Mouse (Mus musculus): ENCODE results near the gene Ppm1b.

The Ppm1b gene

DNA sequence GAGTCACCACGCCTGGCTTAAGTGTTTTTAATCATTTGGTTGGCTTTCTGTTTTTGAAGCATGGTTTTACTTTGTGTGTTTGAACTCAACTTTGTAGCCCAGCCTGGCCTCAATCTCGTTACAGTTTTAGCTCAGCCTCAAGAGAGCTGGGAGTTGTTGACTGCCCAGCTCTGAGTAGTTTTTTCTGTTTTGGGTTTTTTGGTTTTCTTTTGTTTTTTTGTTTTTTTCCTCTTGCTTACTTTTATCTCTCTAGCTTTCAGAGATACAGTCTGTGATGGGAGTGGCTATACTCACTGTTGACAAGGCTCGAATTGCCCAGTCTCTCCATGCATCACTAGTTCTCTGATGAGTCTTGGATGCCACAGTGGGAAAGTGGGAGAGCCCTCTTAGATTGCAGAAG lies 63.8 kb downstream of the Ppm1b start:
- in situ Hi-C loops (cut with MboI, MseI) = no loop called here

DNA sequence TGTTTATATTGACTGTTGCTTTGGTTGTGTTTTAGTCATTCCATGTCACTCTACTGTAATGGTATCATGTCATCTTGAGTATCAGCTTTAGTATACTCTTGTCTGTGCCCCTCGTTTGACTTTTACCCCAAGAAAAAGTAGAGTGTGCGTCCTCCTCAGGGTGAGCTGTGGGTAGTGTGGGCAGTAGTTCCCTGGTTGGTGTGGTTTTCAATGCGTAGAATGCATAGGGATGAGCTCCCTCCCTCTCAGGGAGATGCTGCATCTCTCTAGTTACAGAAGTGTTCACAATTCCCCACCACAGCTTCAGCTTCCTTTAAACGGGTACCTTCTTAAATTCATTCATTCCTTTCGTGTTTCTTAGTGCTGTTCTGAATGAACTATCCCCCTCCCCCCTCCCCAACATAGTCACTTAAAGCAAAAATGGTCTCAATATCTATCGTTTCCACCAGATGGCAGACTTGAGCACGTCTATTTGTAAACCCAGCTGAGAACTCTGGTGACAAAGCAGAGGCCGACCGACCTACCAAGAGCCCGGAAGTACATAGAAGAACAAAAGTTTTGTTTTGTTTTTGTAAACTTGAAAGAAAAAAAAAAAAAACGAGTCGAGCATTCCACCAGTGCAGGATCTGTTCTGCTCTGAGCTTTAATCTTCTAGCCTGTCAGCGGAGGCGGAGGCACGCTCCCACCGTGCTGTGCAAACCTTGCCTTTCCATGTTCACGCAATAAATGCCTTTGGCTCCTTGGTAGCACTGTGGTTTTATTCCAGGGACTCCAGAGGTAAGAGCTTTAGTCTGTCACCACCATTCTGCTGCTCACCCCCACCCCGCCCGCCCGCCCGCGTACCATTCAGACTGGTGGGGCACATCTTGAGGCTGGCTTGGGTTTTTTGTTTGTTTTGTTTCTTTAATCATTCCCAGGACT lies 67.0 kb downstream of the Ppm1b start:
- in situ Hi-C loops (cut with MboI, MseI) = no loop called here

DNA sequence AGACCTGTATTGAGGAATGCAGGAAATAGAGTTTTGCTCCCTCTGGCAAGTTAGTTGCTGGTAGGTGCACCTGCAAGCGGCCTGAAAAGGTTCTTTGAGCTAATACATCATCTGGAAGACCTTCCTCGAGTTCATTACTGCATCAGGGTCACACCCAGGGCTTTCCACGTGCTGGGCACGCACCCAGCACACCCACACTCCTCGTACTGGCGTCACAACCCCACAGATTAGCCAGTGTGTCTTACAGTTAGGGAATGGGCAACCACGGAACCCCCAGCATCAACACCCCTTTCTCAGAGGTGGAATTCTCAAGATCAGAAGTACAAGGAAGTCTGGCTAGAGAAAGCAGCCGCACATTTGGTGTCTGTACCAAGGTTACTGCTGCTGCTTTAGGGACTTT lies 67.7 kb downstream of the Ppm1b start:
- in situ Hi-C loops (cut with MboI, MseI) = no loop called here

DNA sequence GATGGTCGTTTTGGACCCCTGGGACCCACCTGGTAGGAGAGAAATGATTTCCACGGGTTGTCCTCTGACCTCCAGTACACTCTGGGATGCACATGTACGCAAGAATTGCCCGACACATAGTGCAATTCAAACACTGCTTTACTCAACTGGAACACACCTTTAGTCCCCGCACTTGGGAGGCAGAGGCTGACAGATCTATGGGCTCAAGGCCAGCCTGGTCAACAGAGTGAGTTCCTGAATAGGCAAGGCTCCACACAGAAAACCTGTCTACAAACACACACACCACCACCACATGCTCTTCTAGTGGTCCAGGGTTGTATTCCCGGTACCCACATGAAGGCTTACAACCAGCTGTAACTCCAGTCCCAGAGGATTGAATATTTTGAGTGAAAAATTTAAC lies 68.6 kb downstream of the Ppm1b start:
- in situ Hi-C loops (cut with MboI, MseI) = no loop called here

DNA sequence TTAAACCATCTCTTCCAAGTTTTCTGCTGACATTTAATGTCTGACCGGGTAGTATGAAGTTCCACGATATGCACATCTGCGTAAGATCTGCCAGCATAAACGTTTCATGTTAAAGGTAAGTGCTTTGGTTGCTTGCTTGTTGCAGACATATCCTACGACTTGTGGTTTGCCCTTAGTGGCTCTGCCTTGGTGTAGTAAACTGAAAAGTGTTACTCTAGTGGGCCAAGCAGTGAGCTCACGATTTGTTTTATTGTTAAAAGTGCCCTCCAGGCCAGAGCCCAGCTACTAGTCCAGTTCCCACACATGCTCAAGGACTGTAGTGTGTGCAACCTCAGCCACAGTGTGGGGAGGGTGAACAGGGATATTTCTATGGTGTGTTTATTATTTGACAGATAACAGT lies 69.9 kb downstream of the Ppm1b start:
- in situ Hi-C loops (cut with MboI, MseI) = no loop called here

DNA sequence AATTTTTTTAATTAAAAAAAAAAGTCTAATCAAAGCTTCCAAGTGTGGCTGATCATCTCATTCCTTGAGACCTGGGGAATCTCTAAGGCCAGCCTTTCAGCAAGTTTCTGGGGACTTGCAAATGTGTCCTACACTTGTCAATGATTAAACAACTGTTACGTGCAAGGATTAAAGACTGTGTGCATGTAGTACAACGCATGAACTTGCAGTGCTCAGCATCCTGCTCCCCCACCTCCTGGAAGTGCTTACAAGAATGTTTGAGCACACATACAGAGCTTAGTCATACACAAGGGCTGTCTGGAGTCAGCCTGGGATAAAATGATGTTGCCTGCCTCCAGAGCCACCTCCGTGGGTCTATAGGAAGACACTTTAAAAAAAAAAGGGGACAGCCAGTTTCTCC lies 70.7 kb downstream of the Ppm1b start:
- in situ Hi-C loops (cut with MboI, MseI) = no loop called here

DNA sequence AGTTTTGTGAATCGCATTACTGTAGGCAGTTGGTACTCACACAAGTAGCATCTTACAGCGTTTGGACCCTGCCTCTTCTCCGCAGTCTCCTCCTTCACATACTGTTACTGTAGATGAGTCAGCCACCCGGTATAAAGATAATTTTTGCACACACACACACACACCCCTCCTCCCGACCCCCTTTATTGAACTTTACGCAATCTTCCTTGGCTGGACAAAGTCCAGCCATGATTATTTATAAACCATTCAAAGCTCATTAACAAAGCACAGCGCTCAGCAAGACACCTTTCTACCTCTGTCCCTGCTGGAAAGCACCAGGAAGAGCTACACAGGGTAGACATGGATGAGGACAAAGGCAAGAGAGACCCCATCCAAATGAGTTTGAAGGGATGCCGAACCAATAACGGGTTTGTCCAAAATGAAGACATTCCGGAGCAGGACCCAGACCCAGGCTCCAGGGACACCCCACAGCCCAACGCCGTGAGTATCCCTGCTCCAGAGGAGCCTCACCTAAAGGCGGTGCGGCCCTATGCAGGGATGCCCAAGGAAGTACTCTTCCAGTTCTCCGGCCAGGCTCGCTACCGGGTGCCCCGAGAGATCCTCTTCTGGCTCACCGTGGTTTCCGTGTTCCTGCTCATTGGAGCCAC lies 71.7 kb downstream of the Ppm1b start, which contains the start of gene Slc3a1:
Gene Slc3a1 (plus strand): TSS at position 284 of the 647 bp plus-strand sequence.
- in situ Hi-C loops (cut with MboI, MseI) = no loop called here

DNA sequence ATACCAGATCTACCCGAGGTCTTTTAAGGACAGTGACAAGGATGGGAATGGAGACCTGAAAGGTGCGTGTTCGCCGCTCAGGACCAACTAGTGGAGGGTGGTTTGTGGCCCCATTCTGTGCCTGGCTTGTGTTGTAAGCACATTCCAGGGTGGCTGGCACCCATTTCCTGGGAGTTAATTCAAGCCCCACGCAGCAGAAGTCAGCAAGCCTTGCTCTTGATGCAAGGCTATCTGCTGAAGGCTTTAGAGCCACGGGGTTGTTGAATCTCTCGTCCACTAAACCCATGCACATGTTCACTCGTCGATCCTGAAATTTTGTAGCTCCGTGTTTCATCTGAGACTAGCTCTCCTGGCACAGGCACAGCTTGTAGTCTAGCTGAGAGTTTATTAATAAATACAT lies 72.3 kb downstream of the Ppm1b start:
- in situ Hi-C loops (cut with MboI, MseI) = no loop called here

DNA sequence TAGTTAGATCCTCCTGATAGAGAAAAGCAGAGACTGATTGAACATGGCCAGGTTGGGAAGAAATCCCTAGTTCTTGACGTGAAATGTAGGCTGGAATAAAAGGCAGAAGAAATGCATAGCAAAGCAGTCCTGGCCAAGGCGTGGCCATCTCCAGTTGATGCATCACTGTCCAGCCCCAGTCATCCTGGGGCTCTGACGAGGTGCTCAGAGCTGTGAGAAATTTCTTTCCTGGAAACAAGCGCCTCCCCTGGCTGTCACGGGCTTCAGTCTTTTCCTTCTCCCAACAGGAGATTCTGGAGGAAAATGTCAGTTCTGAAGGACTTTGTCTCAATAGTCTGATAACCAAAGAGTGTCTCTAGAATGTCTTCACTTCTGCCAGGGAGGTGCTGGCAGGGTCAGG lies 74.1 kb downstream of the Ppm1b start:
- in situ Hi-C loops (cut with MboI, MseI) = loop anchor here in 1 of 2 experiments (10.0 kb wide), 1 partner anchor 1544 kb away; no protein-coding TSS in a partner anchor

DNA sequence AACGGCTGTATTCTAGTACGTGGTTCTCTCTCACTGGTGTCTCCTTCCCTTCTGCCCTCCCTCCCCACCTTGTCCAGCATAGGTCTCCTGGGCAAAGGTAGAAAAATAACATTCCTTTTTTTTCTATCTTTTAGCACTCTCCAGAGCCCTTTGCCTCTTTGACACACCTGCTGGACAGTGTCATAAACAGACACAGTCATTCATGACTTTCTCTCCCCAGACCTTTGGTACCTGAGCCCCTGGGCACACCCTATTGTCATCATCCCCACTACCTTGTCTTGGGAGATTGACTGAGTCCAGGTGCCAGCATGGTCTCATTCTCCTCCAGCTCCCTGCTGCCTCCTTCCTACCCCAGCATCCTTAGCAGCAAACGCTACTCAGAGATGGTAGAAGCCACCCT lies 76.5 kb downstream of the Ppm1b start:
- in situ Hi-C loops (cut with MboI, MseI) = loop anchor here in 1 of 2 experiments (10.0 kb wide), 1 partner anchor 1542 kb away; no protein-coding TSS in a partner anchor

DNA sequence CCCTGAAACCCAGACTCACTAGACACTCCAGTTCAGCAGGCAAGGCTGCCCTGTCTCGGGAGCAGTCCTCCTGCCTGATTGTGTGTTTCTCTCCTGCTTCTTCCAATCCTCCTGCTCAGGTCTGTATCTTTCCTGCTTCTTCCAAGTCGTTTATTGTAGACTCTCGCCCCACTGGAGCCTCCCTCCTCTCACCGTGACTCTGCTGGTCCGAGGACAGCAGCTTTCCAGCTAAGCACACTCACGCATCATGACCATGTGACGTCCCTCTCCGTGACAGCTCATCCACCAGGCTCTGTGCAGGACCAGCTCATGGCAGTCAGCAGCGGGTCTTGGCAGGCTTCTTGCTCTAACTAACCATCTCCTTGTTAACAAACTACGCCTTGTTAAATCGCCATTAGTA lies 77.5 kb downstream of the Ppm1b start:
- in situ Hi-C loops (cut with MboI, MseI) = loop anchor here in 1 of 2 experiments (10.0 kb wide), 1 partner anchor 1541 kb away; no protein-coding TSS in a partner anchor

DNA sequence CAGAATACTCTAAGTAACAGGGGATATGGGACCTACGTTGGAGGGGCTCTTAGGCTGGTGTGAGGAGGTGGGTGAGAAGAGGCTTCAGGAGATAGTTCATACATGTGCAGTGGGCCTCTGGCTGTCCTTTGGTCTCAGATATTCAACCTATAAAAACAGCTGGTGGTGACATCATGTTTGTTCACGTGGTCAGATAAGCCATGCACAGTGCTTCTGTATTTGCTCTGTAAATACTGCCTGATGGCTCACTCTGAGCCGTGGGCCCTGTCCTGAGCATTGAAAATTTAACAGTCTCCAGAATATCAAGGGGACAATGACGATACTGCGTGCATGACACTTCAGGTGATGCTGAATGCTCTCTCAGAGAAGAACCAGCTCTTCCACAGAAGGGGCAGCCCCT lies 81.3 kb downstream of the Ppm1b start:
- in situ Hi-C loops (cut with MboI, MseI) = loop anchor here in 1 of 2 experiments (10.0 kb wide), 1 partner anchor 1537 kb away; no protein-coding TSS in a partner anchor

DNA sequence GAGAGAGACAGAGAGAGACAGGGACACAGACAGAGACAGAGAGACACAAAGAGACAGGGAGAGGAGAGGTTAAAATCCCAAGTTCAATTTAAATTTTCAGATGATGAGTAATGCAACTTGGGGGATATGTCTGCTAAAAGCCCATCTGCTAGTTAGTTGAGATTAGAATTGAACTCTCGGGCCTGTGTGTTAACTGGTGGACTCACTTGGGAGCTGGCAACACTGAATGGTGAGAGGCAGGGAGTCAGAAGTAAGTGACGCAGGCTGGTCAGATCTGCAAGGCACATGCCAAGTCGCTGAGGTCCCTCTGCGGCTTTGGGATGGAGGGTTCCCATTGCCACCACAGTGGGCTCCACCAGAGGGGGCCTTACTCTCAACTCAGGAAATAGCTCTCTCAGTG lies 81.8 kb downstream of the Ppm1b start:
- in situ Hi-C loops (cut with MboI, MseI) = loop anchor here in 1 of 2 experiments (10.0 kb wide), 1 partner anchor 1536 kb away; no protein-coding TSS in a partner anchor

DNA sequence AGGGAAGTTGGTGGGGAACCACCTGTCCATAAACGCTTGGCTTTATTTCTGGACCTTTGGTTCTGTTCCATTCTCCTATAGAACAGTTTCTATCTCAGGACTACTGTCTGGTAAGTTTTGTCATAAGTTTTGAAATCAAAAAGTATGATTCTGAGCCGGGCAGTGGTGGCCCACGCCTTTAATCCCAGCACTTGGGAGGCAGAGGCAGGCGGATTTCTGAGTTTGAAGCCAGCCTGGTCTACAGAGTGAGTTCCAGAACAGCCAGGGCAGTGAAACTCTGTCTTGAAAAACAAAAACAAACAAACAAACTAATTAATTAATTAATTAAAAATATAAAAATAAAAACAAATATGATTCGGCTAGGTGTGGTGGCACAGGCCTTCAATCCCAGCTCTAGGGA lies 82.2 kb downstream of the Ppm1b start:
- in situ Hi-C loops (cut with MboI, MseI) = loop anchor here in 1 of 2 experiments (10.0 kb wide), 1 partner anchor 1536 kb away; no protein-coding TSS in a partner anchor

DNA sequence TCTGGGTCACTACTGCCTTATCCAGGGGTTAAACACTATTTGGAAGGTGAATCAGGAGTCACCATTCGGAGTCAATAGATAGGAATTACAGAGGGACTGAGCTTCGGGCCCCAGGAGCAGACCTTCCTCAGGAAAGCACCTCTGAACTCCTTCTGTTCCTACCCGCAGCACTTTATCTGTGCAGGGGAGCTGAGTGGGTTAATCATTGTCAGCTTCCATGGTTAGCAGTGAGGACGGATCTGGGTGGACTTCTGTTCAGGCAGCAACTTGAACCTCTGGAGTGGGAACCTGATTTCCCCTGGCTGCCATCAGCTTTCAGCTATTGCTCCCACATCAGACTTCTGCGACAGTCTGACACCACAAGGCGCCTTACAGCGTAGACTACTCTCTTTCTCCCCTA lies 84.4 kb downstream of the Ppm1b start:
- in situ Hi-C loops (cut with MboI, MseI) = no loop called here

DNA sequence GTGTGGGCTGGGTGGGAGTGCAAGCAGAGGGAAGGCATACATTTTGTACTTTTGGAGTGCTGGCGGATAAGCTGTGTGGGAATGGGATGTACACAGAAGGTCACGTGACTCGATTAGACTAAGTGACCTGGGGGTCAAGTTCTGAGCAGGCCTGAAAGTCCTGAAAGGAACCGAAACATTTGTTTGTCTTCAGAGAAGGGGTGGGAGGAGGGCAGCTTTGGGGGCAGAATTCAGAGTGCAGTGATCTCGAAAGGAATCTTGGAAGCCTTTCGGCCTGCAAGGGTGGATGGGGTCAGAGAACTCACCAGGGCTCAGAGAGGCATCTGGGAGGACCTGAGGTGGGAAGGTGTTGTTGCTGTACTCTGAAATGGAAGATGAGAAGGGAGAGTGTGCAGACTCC lies 85.9 kb downstream of the Ppm1b start:
- in situ Hi-C loops (cut with MboI, MseI) = no loop called here

DNA sequence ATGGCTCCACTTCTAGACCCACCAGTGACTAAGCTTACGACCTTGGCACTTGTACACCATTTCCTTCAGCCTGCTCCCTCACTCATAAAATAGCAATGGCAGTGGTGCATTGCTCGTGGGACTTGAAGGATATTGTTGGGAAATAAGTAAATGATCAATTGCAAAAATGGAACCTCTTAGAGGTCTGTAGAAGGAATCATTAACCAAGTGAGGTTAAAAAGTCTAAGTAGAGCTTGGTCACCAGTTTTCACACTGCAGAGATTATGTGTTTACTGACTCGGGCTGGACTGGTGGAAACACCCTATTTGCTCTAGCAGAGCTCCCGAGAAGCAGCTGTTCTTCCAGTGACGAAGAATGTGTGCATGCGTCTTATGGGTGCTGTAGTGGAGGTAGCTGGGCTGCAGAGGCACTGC lies 86.9 kb downstream of the Ppm1b start:
- in situ Hi-C loops (cut with MboI, MseI) = no loop called here

DNA sequence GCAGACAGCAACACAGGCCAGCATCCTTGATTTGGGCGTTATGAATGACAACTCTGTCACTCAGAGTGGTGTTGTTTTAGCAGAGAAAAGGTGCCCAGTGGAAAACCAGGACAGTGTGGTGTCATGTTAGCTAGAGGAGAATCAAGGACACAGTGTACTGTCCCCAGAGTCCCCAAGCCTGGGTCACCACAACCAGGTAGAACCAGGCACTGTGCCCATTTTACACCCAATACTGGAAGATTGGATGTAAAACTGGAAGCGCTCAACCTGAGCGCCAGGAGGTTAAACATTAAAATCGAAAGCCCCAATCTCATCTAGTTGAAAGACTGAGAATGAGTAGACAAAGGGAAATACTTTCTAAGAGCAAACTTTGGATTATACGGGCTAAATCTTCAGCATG lies 87.9 kb downstream of the Ppm1b start:
- in situ Hi-C loops (cut with MboI, MseI) = no loop called here

DNA sequence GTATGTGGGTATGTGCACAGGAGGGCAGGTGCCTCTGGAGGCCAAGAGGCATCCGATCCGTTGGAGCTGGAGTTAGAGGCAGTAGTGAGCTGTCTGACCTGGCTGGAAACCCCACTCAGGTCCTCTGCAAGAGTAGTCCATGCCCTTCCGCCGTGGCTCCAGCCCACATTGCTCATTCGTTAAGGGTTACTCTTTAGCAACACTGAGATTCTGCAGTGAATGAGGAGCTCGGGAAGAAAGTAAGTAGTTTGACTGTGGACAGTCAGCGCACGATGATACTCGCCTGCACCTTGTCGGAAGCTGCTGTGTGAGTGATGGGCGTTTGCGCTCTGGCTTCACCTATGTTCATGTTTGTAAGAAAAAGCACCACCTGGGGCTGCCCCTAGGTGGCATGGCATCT lies 88.6 kb downstream of the Ppm1b start:
- in situ Hi-C loops (cut with MboI, MseI) = no loop called here

DNA sequence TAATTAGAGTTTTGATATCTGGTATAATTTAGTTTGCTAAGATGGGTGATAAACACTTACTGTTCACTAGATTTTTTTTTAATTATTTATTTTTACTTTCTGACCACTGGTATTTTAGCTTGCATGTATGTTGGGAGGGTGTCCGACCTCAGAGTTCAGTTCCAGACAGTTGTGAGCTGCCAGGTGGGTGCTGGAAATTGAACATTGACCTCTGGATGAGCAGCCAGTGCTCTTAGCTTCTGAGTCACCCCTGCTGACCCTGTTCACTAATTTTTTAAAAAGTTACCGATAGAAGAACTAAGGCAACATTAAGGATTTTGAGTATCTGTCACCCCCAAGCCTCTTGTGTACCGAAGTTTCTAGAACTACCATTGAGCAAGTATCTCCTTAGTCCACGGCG lies 91.8 kb downstream of the Ppm1b start:
- in situ Hi-C loops (cut with MboI, MseI) = no loop called here

DNA sequence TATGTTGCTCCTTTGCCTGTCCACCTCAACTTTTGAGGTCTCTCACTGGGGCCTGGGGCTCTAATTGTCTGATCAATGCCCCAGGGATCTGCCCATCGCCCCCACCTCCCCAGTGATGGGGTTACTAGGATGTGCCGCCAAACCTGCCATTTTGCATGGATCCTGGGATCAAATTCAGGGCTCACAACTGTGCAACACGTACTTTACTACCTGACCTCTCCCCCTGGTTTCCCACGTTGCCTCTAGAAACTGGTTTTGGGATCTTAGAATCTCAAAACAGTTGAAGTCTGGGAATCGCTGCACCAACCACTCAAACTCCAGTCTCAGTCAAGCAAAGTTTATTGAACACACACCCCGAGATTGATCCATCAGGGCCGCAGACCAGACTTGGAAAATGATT lies 101.7 kb downstream of the Ppm1b start:
- in situ Hi-C loops (cut with MboI, MseI) = no loop called here

DNA sequence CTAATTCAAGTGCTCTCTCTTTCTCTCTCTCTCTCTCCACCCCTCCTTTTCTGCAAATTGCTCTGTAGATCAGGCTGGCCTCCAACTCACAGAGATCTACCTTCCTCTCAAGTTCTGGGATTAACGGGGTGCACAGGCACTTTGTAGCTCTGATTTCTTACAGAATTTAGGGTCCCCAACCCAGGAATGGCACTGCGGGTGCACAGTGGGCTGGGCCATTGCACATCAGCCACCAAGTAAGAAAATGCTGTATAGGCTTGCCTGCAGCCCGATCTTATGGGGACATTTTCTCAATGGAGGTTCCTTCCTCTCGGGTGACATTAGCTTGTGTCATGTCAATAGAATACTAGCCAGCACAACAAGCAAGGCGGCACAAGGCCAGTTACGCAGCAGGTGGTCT lies 102.6 kb downstream of the Ppm1b start:
- in situ Hi-C loops (cut with MboI, MseI) = no loop called here

DNA sequence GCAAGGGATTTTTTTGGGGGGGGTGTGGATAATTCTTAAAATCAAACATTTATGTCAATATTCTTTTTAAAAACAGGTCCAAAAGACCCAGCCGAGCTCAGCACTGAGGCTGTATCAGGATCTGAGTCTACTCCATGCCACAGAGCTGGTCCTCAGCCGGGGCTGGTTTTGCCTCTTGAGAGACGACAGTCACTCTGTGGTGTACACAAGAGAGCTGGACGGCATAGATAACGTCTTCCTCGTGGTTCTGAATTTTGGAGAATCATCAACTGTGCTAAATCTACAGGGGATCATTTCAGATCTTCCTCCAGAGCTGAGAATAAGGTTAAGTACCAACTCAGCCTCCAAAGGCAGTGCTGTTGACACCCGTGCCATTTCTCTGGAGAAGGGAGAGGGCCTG lies 107.0 kb downstream of the Ppm1b start:
- in situ Hi-C loops (cut with MboI, MseI) = no loop called here
